In the genomic region with DNA sequence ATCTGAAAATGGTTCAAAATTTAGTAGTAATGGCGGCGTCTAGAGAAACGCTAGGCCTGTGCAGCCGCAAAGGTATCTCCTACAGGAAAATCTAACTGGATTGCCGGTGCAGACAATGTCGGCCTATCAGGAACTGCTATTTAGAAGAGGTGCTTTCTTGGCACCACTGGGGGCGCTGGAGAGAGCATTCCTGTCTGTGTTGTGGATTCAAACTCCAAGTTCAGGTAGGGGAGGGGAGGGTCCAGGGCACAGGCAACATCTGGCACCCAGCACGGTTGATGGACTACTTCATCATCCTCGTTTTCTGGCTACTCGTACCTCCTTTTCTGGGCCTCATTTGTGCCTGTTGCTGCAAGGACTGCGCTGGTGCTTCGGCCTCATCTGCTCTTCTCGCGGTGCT, we compare ENCODE assay signal across 10 mouse cellular contexts. TPM values are rescaled to one million over a fixed set of nuclear protein-coding genes. Genes with fewer than 3 reads are reported as not detected.
DNase-seq lines count a peak whose midpoint lies in the region; ATAC-seq and TF ChIP-seq lines count a peak whose summit lies in the region.
"Had no signal": no experiment of that assay in that cellular context is flagged by ENCODE, and none has a peak within 500 bp of the region (broad histone marks: within the 10 kb centered on the region; RNA-seq: fewer than 3 reads in every experiment).

No protein-coding gene starts in this region.

- no peak overlapping the region for H3K4me2 ChIP-seq in heart, postnatal 0 days (ENCODE audit: low read depth, low read length)
- no peak overlapping the region for H3K4me2 ChIP-seq in kidney, postnatal 0 days (ENCODE audit: low read length)
- H3K4me2 ChIP-seq: stomach, embryonic 15.5 days had no signal

- TF ChIP-seq POLR2A in testis, adult 2 months (IDR thresholded peaks at IDR 0.05; ENCODE audit: control insufficient read depth, low read depth, low read length) = no peak

- no peak for TF ChIP-seq EP300 in heart, postnatal 0 days (IDR thresholded peaks at IDR 0.05; ENCODE audit: low read depth)

- H3K9ac ChIP-seq in heart, postnatal 0 days (replicated peaks; ENCODE audit: low read depth, low read length) = no peak overlapping the region
- no peak overlapping the region for H3K9ac ChIP-seq in kidney, postnatal 0 days (ENCODE audit: low read depth, low read length)
- H3K9ac ChIP-seq: stomach, embryonic 15.5 days had no signal

- CTCF ChIA-PET in Patski (lab: Charles Lee) = no interaction called here

- in situ Hi-C loops in Patski (cut with MboI; ENCODE audit: low pct_unique_long_range_greater_than_20kb) = no loop called here

- DNase-seq in heart, postnatal 0 days (ENCODE audit: low spot score) = no peak
- DNase-seq in heart, adult 9 months (ENCODE audit: low spot score in 2 of 2) = no peak
- DNase-seq in A20 (ENCODE audit: low read depth, low spot score) (peak; percentile 56), Patski (ENCODE audit: low read depth, low spot score) (no peak)
- no peak for DNase-seq in kidney, postnatal 0 days (ENCODE audit: low spot score)
- DNase-seq in urinary bladder, adult 18-20 months (ENCODE audit: low spot score in 2 of 2) = no peak
- no peak for DNase-seq in cerebellum, postnatal 4 days (ENCODE audit: low spot score in 2 of 2)

- H3K27ac ChIP-seq in heart, postnatal 0 days (ENCODE audit: low read depth) = no peak overlapping the region
- no peak overlapping the region for H3K27ac ChIP-seq in kidney, postnatal 0 days
- H3K27ac ChIP-seq in testis, adult 2 months (ENCODE audit: control insufficient read depth, insufficient read depth, low read depth, low read length) = no peak overlapping the region
- H3K27ac ChIP-seq: stomach, embryonic 15.5 days had no signal

- H3K36me3 ChIP-seq in heart, postnatal 0 days (replicated peaks; ENCODE audit: control insufficient read depth, insufficient read depth, low read length) = 0 out of 2 replicates have a peak, but pooled peaks cover 3% of the 10 kb centered on the region
- no peaks in the 10 kb centered on the region for H3K36me3 ChIP-seq in kidney, postnatal 0 days (ENCODE audit: insufficient read depth, low read length)
- no peaks in the 10 kb centered on the region; the same call in 1 of the 2 replicates for H3K36me3 ChIP-seq in testis, adult 2 months (ENCODE audit: control insufficient read depth, insufficient read depth, low read length)
- H3K36me3 ChIP-seq: stomach, embryonic 15.5 days had no signal

- H3K27me3 ChIP-seq in heart, postnatal 0 days (ENCODE audit: control insufficient read depth, insufficient read depth, low read length) = no peaks in the 10 kb centered on the region
- no peaks in the 10 kb centered on the region for H3K27me3 ChIP-seq in Patski
- no peaks in the 10 kb centered on the region for H3K27me3 ChIP-seq in kidney, postnatal 0 days (ENCODE audit: insufficient read depth, low read length)
- H3K27me3 ChIP-seq in testis, adult 2 months (ENCODE audit: control insufficient read depth, insufficient read depth, low read length) = no peaks in the 10 kb centered on the region
- H3K27me3 ChIP-seq: stomach, embryonic 15.5 days had no signal

- no peaks in the 10 kb centered on the region for H3K9me3 ChIP-seq in heart, postnatal 0 days (replicated peaks; ENCODE audit: control insufficient read depth, low read length)
- H3K9me3 ChIP-seq in kidney, postnatal 0 days (replicated peaks; ENCODE audit: low read length) = no peaks in the 10 kb centered on the region
- H3K9me3 ChIP-seq: stomach, embryonic 15.5 days had no signal

- POLR2A ChIA-PET in Patski (lab: Charles Lee) = no interaction called here

- ATAC-seq in heart, postnatal 0 days (ENCODE audit: insufficient read depth, low read depth) = no peak
- no peak for ATAC-seq in Patski
- no peak for ATAC-seq in kidney, postnatal 0 days (replicated peaks; ENCODE audit: low FRiP score, low read depth)

- 84% methylated on average over 14 of the region's 14 CpGs for WGBS in heart, postnatal 0 days
- 92% methylated on average over 14 of the region's 14 CpGs for WGBS in kidney, postnatal 0 days

- no peak overlapping the region for H3K4me3 ChIP-seq in heart, postnatal 0 days (ENCODE audit: low read depth, low read length)
- H3K4me3 ChIP-seq in kidney, postnatal 0 days (replicated peaks; ENCODE audit: low read depth, low read length) = no peak overlapping the region
- H3K4me3 ChIP-seq in testis, adult 2 months (ENCODE audit: control insufficient read depth, low read depth, low read length) = peak overlapping the region; percentile 73
- H3K4me3 ChIP-seq: erythroblast, embryonic 14.5 days; stomach, embryonic 15.5 days had no signal

- peaks cover 54% of the 10 kb centered on the region for H3K4me1 ChIP-seq in heart, postnatal 0 days (ENCODE audit: control insufficient read depth, insufficient read depth)
- H3K4me1 ChIP-seq in kidney, postnatal 0 days (replicated peaks; ENCODE audit: insufficient read depth, low read length) = peaks cover 11% of the 10 kb centered on the region
- H3K4me1 ChIP-seq in testis, adult 2 months (ENCODE audit: control insufficient read depth, insufficient read depth, low read length) = peaks cover 2% of the 10 kb centered on the region; the same call in 1 of the 2 replicates

- peak; percentile 36 for TF ChIP-seq CTCF in heart, postnatal 0 days (IDR thresholded peaks at IDR 0.05; ENCODE audit: low read depth)
- TF ChIP-seq CTCF in Patski (IDR thresholded peaks at IDR 0.05) = peak; percentile 52
- peak; percentile 33; the same call in 1 of the 2 replicates for TF ChIP-seq CTCF in kidney, postnatal 0 days (IDR thresholded peaks at IDR 0.05; ENCODE audit: low read depth)
- peak; percentile 47; the same call in 1 of the 2 replicates for TF ChIP-seq CTCF in testis, adult 2 months (IDR thresholded peaks at IDR 0.05; ENCODE audit: control insufficient read depth, insufficient read depth, insufficient replicate concordance, low read depth, low read length)

RNA-seq across cellular contexts. Expression of a gene that starts 44.1 kb away (rescaled TPM):
- 190 and 209 TPM in 2 replicates for total RNA-seq in heart, postnatal 0 days (2014; rRNA removed; ENCODE audit: low replicate concordance)
- polyA plus RNA-seq in heart, postnatal 0 days (2015; fragmentation: Nextera tagmentation; extraction: Ambion mirVana) = 47.1 and 54.2 TPM in 2 replicates
- polyA plus RNA-seq in Patski (2021) = 72.8 TPM
- polyA plus RNA-seq in kidney, postnatal 0 days (2015; fragmentation: Nextera tagmentation; extraction: Ambion mirVana) = 46.3 and 46.6 TPM in 2 replicates
- polyA plus RNA-seq in testis, adult 2 months (2012; rRNA removed) = 14.1 and 14.3 TPM in 2 replicates
- polyA plus RNA-seq: erythroblast, embryonic 14.5 days had no signal

RNA-seq across cellular contexts. Expression of a gene that starts 55.5 kb away (rescaled TPM):
- total RNA-seq in heart, postnatal 0 days (2014; rRNA removed; ENCODE audit: low replicate concordance) = 17.6 and 18.6 TPM in 2 replicates
- polyA plus RNA-seq in heart, postnatal 0 days (2015; fragmentation: Nextera tagmentation; extraction: Ambion mirVana) = 4.3 and 5.2 TPM in 2 replicates
- polyA plus RNA-seq in Patski (2021) = 20.2 TPM
- polyA plus RNA-seq in kidney, postnatal 0 days (2015; fragmentation: Nextera tagmentation; extraction: Ambion mirVana) = 9.9 and 10.4 TPM in 2 replicates
- polyA plus RNA-seq in testis, adult 2 months (2012; rRNA removed) = 45.5 and 47.9 TPM in 2 replicates
